Mouse (Mus musculus): ENCODE results near the gene Fat3.

DNA sequence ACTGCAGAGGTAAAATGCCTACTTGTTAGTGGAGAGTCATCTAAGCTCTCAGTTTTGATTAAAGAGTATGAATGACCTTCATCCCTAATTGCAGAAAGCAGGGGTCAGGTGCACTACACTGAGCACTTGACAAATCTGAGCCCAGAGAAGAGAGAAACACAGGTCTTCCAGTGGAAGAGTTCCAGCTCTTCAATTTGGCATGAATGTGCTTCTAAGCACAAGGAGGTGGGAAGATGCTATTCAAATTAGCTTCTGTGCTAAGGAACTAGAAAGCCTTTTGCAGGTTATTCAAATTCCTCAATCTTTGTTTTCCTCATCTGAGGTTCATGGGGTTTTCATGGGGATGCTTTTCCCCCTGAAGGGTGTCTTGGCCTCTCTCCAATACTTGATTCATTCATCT lies 194.9 kb downstream of the Fat3 start:
- TF ChIP-seq CTCF (IDR thresholded peaks at IDR 0.05; ENCODE audit: borderline replicate concordance, extremely low read depth, insufficient read depth, insufficient read length) (no peak), POLR2A (IDR thresholded peaks at IDR 0.05; ENCODE audit: borderline replicate concordance, extremely low read depth, insufficient read depth, insufficient read length, poor library complexity, severe bottlenecking) (no peak)

Data from brain, embryonic 14.5 days (tissue).